Mouse (Mus musculus): ENCODE results near the gene Gramd4. TPM values are rescaled to one million over a fixed set of nuclear protein-coding genes. Genes with fewer than 3 reads are reported as not detected.

Gene Gramd4
- total RNA-seq, 1 experiment from 2014 or later, result 47.0 TPM

DNA sequence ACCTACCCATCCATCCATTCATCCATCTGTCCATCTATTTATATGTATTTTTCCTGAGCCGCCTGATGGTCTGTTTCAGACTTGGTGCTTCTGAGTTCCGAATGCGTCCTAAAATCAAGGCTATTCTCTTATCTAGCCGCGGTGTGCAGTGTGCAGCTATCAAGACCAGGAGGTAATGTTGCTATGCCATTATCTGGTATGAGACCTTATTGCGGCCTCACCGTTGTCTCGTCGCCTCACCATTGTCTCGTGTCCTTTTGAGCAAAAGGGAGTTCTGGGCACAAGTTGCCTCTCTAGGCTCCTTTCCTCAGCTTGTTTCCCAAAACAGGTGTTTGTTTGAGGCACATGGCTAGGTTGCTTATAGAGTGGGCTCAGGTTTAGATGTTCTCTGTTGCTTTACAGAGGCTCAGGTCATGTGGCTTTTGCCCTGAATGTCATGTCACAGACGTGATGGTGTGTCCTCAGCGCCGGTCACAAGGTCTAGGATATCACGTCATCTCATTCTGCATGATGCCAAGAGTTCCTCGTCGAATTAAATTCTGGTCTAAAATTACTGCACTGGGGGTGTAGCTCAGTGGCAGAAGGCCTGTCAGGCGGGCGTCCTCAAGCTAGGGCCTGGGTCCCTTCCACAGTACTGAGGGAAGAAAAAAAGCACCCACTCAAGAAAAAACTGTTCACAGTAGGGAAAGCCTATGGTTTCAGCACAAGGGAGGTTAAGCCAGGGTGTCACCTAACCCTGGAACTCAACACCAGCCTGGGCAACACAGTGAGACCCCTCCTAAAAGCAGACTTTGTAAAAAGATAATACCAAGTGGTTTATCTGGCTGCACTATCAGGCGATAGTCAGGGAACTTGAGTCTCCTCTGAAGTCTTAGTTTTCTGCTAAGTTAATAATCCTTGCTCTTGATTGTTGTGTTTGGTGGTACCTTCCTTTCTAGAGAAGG lies 47.2 kb downstream of the Gramd4 start:
- ATAC-seq (ENCODE audit: extremely low read depth, insufficient number of reproducible peaks, low FRiP score, poor library complexity, severe bottlenecking), result no peak

DNA sequence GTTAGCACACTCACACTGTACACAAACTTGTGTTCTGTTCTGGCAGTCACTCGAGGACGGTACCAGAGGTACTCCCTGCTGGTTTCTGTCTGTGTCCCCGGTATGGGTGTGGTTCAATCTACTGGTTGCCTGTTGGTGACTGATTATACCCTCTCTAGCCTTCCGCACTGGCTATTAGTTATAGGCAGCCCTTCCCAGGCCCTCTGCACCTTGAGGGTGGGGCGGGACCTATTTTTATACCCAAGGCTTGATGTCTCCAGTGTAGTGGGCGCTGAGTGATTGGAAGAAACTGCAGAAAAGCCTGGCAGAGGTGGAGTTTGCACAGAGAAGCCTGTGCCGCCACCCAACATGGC lies 47.8 kb downstream of the Gramd4 start:
- ATAC-seq (ENCODE audit: extremely low read depth, insufficient number of reproducible peaks, low FRiP score, poor library complexity, severe bottlenecking), result no peak

DNA sequence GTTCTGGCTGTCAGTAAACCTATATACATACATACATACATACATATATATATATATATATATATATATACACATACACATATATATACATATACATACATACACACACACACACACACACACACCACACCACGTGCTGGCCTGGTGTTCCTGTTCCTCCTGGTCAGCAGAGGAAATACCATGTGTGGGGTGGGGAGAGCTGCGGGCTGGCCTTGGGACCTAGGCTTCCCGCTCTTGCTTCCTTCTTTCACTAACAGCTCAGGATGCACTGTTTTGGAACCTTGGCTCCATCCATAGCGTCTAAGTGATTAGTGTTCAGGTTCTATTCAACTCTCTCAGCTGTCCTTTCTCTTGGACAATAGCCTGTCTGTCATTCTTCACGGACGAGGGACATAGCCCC lies 48.3 kb downstream of the Gramd4 start:
- ATAC-seq (ENCODE audit: extremely low read depth, insufficient number of reproducible peaks, low FRiP score, poor library complexity, severe bottlenecking), result no peak

DNA sequence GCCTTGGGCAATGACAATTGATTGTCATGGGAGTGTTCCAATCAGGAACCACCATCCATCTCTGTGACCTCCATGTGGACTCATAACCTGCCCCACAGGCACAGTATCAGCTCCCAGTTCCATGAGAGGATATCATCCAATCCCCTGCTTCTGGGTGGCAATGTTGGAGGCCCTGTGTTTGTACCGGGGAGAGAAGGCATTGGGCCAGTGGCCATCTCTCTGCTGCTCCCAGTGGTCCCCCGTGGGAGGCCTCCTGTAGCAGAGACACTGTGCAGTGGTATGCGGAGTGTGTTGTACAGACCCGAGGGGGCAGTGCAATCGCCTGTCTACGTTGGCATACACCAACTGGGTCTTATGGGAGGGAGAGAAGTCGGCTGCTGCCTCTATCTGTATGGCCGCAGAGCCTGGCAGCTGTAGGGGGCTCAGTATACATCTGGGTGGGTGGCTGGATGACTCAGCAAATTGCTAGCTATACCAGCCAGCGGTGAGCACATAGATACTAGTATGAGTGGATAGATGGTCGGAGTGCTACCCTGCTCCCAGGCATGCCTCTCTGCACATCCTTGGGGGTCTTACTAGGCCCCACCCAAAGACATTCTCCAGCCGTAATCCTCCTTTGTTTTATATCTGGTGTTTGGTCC lies 50.5 kb downstream of the Gramd4 start:
- no peak for ATAC-seq (ENCODE audit: extremely low read depth, insufficient number of reproducible peaks, low FRiP score, poor library complexity, severe bottlenecking)

DNA sequence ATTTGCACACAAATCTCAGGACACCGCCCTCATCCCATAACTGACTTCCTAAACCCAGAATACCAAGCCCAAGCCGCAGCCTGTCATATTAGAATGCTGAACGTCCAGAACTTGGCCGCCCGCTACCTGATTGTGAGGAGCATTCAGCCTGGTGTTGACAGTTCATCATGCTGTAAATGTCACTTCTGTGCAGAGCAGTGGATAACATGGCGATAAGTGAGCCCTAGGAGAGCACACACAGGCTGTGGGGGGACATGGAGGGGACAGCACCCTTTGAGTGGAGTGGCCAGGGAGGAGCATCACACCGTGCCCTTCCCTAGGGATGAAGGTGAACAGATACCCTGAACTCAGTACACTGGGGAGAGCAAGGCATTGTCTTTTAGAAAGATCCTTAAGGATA lies 51.8 kb downstream of the Gramd4 start:
- no peak for ATAC-seq (ENCODE audit: extremely low read depth, insufficient number of reproducible peaks, low FRiP score, poor library complexity, severe bottlenecking)

DNA sequence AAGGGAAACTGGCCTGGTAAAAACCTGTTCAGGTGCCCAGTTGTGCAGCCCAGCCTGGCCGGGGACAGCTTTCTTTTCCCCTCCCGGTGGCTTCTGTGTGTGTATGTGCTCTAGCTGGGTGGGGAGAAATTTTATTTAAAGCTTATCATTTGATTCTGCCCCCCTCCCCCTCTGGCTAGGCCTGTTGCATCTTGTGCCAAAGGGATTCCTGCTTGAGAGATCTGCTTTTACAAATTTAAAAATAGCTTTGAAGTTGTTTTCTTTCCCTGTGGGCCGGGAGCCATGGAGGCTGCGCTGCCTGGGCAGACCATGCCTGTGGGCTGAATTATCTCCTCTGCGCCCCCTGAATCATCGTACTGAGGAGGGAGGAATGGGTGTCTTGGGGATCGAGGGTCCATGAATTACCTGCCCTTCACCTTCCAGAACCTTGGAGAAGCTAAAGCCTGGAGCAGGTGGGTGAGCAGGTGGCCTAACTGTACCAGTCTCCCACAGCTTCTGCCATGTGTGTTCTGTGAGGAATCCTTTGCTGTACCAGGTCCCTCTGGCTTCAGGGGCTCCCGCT lies 52.2 kb downstream of the Gramd4 start:
- no peak for ATAC-seq (ENCODE audit: extremely low read depth, insufficient number of reproducible peaks, low FRiP score, poor library complexity, severe bottlenecking)

DNA sequence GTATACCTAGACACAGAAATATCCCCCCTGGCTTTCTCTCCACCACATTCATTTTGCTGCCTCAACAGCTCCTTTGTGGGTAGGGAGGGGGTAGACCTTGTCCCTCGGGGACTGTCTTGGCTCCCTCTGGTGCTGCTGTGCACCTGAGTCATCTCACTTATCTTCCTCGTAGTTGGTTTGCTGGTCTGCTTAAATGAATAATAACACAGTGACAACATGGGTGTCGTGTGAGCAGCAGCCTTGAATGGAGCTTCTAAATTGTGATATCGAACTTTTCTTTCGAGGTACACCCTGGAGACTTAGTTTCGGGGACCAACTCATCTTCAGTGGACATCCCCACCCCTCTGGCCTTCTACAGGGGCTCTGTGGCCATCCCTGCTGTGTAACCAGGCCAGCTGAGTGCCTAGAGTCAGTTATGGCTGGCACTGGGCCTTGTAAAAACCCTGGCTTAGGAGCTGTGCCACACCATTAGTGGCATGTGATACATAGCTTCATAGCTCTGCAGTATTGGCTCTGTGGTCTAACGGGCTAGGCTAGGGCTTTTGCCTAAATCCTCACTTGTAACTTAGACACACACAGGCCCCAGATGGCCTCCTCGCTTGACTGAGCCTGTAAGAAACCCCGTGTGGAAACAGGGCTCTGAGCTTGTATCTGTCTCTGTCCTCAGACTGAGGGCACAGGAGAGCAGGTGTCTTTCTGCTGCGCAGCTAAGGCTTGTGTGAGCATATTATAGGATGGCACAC lies 53.0 kb downstream of the Gramd4 start:
- ATAC-seq (ENCODE audit: extremely low read depth, insufficient number of reproducible peaks, low FRiP score, poor library complexity, severe bottlenecking), result peak; percentile 16; the same call in 1 of the 2 replicates

DNA sequence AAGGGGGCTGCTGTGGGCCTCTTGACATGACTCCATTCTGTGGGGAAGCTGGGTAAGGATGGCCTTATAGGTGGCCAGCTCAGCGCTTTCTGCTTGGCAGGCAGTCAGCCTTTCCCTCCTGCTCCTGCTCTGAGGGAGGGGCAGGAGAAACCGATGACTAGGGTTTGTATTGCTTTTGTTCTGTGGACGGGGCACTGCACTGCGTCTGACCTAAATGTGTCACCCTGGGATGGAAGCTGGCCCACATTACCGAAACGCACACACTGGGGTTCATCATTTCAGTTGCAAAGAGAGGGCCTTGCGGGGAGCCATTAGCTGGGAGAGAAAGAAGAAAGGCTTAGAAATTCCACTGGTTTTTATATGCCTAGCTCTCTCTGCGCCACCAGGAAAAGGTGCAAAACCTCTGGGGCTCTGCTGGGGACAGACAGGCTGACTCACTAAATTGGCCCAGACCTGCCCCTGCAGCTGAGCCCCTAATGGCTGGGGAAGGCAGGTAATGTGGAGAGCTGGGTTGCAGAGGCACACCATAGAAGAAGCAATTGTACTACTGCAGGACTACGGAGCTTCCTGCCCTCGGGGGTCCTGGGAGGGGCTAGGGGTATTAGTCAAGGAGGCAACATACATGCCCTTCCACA lies 55.3 kb downstream of the Gramd4 start:
- ATAC-seq (ENCODE audit: extremely low read depth, insufficient number of reproducible peaks, low FRiP score, poor library complexity, severe bottlenecking), result no peak

DNA sequence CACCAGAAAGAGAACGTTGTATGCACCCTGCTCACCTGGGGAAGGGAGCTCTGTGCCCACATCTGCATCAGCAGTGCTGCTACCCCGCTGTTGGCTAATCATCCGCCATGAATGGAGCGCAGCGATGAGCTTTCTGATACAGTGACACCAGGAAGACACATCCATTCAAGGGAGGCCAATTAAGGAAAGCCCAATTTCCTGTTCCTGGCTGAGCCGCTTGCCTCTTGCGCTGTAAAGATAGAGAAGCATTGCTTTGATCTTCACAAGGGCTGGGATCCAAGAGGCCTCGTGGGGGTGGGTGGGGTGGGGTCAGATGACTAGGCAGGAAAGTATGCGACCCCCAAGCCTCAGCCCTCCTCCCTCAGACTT lies 55.8 kb downstream of the Gramd4 start:
- ATAC-seq (ENCODE audit: extremely low read depth, insufficient number of reproducible peaks, low FRiP score, poor library complexity, severe bottlenecking), result no peak

DNA sequence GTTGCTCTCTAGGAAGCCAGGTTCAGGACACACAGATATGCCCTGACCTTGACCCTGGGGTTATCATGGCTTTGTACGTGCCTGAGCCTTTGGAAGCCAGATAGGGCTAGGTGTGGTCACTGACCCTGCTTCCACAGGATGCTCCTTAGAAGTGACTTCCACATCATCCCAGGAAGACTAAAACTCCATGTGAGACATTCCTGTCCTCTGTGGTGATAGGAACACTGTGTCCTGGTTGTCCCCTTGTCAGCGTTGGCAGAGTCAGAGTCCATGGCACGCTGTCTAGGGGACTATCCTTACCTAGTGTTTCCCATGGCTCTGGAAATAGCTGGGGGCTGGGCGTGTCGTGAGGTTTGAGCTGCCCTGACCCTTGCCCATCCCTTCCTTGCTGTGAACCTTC lies 58.9 kb downstream of the Gramd4 start:
- no peak for ATAC-seq (ENCODE audit: extremely low read depth, insufficient number of reproducible peaks, low FRiP score, poor library complexity, severe bottlenecking)

DNA sequence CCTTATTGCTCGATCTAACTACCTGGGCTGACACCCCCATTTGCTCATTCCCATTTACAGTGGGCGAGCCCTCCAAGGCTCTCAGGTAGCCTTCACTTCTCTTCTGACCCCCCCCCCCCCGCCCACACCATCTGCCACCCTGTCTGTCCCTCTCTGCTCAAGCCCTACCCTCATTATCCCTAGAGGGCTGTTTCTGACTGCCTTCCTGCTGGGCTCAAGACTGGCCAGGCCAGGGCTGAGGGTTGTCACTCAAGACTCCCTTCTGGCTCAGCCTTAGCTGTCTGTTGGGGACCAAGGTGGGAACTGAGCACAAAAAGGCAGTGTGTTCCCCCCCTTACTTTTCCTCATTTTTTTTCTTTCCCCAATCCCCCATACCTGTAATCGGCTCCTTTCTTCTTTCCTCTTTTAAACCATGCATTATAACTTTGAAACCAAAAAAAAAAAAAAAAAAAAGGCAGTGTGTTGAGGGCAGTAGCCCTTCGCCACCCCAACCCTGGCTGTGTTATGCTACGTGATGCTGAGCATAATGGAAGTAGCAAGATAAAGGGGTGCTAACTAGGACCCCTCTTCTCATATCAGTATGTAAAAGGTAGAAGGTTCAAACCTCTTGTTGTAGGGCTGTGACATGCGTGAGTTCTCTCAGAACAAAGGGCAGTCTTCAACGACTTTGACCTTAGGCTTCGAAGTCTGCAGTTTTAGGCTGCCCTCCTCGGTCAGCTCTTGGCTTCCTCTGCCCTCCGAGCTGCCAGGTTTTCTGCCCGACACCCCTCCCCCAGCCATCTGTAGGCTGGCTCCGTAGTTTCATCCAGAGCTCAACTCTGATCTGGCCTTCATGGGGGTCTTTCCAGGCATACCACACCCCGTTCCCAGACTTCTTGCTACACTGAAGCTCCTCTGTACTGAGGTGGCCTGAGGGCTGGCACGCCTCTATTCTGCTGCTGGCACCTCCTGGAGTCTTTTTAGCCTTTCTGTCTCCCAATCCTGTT lies 59.9 kb downstream of the Gramd4 start:
- ATAC-seq (ENCODE audit: extremely low read depth, insufficient number of reproducible peaks, low FRiP score, poor library complexity, severe bottlenecking), result no peak

DNA sequence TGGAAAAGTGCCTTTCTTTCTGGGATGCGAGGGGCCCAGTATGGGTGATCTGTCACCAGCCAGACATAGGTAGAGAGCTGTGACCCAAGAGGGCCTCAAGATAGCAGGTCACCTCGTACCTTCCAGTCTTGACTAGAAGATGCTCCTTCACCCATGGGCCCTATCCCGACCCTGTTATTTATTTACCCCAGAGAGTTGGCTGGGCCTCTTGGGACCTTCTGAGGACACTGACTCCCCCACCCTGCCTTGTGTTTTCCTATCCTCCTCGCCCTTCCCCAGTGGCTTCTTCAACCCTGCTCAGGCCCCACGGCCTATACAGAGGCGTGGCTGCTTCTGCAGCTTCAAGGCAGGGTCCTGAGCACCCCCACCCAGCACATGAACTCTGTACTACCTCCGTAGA lies 61.7 kb downstream of the Gramd4 start:
- no peak for ATAC-seq (ENCODE audit: extremely low read depth, insufficient number of reproducible peaks, low FRiP score, poor library complexity, severe bottlenecking)

DNA sequence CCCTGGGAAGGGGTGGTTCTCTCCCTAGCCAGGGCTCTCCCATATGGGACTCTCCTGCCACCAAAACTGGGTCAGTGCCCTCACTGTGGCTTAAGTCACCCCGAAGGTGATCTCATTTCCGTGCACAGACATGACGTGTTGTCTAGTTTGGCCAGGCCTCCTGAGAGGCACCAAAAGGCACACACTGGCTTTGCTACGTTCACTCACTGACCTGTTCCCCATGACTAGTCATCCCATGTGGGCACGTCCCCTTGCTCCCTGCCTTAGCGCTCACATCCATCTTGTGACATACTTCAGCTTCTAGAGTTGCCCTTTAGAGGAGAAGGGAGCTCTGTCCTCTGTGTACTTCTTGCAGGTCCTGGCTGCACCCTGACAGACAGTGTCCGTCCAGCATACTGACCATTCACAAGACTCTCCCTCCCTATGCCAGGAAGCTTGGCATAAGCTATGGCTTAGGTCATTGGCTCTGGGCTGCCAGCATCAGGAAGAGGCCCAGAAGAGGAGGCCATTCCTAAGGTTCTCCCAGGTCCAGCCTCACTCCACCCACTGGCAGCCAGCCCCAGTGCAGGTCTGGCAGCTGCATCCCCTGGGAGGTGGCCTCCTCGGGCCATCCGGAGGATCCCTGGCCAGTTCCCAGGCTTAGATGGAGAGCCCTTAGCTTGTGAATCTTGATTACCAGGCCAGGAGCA lies 64.9 kb downstream of the Gramd4 start:
- no peak for ATAC-seq (ENCODE audit: extremely low read depth, insufficient number of reproducible peaks, low FRiP score, poor library complexity, severe bottlenecking)

DNA sequence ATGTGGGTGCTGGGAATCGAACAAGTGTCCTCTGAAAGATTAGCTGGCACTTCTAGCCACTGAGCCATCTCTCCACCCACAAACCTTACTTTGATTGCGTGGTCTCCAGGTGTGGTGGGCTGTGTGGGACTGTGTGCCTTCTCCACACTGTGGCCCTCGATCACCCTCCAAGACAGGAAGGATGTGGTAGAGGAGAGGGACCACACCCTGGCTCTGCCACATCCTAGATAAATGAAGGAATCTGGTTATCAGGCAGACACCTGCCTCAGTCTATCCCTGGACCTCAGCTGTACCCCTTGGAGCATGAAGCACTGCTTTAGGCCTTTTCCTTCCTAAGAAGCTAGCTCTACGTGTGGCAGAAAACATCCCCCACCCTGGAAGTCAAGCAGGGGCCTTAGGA lies 65.9 kb downstream of the Gramd4 start:
- no peak for ATAC-seq (ENCODE audit: extremely low read depth, insufficient number of reproducible peaks, low FRiP score, poor library complexity, severe bottlenecking)

DNA sequence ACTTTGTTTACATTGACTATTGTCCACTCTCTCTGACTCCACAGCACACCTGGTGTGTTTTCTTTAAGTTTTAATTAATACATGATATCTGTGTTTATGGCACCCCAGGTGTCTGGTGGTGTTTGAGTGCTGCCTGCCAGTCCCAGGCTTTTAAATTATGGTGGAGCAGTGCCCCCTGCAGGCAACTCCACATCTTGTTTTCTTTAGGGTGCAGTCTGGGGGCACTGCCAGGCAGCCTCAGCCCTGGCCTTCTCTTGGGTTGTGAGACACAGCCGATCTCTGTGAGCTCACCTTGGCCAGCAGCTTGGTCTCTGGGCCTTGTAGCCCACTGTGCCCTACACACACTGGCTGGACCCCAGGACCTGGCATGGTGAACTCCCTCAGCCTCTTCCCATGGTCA lies 66.9 kb downstream of the Gramd4 start:
- peak; percentile 28; the same call in 1 of the 2 replicates for ATAC-seq (ENCODE audit: extremely low read depth, insufficient number of reproducible peaks, low FRiP score, poor library complexity, severe bottlenecking)

DNA sequence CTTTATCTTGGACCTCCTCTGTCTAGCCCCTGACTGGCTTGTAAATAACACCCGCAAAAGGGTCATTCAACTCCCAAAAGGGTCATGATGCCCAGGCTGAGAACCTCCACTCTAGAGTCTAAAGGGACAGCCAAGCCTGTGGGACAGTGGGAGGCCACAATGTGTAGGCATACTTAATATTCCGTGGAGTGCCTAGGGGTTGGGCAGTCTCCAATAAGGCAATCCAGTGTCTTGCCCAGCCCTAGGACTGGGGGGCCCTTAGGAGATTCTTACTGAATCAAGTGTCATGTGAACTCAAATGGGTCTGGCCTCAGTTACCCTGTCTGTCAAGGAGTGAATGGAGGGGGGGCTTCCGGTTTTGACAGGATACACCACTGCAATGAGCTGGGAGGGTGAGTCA lies 71.5 kb downstream of the Gramd4 start:
- ATAC-seq (ENCODE audit: extremely low read depth, insufficient number of reproducible peaks, low FRiP score, poor library complexity, severe bottlenecking), result no peak

DNA sequence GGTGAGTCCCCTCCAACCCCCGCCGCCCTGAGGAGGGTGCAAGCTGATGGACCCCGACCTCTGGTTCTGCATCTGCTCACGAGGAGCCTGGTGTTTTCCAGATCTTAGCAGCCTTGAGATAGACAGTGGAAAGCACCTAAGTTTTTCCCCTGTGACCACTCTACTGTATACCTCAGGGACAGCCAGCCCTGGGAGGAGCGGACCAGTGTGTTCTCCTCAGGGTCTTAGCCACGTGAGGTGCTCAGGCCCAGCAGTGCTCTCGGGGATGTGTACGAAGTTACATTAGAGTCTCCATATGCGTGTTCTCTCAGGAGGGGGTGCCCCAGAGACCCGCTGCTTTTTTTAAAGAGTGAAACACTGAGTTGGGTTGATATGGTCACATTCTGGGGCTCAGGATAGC lies 73.2 kb downstream of the Gramd4 start:
- ATAC-seq (ENCODE audit: extremely low read depth, insufficient number of reproducible peaks, low FRiP score, poor library complexity, severe bottlenecking), result no peak
